Mouse (Mus musculus) liver, adult 2 months (tissue): ENCODE measurements at regions not wholly inside any gene's neighbourhood (a gene's known extent, or its start where the extent isn't known, plus 50 kb on each side); places are given as distances from the start of the nearest gene placed in this dataset.
A peak's percentile ranks its signal among the peaks of the same experiment; 100 is the strongest.
"Not testable (repeated sequence)": the region's sequence is repeated elsewhere in the genome, so short reads cannot be mapped to it uniquely, and the experiment has no call there.

Experiments
- DNase-seq: peaks from one replicate; pipeline ENCODE4 v3.0.0-alpha.2; 2011; ENCODE audit warnings: low read depth, low spot score; ENCODE audit errors: extremely low read depth
- H3K27ac ChIP-seq: fragments of 200-500 bp; replicated peaks from 2 replicates; pipeline ENCODE4 v1.5.1; 2012; ENCODE audit warnings: low read depth, mild to moderate bottlenecking, control low read depth, inconsistent platforms, low read length; ENCODE audit not compliant: insufficient read depth
- H3K27me3 ChIP-seq: fragments of 200-500 bp; 2 replicates; pipeline ENCODE4 v1.6.1; 2012; ENCODE audit warnings: mild to moderate bottlenecking, moderate library complexity, low read length, inconsistent platforms; ENCODE audit not compliant: control insufficient read depth, insufficient read depth
- H3K36me3 ChIP-seq: fragments of 200-500 bp; 2 replicates; pipeline ENCODE4 v1.6.1; 2012; ENCODE audit warnings: low read length, inconsistent platforms; ENCODE audit not compliant: control insufficient read depth, insufficient read depth
- H3K4me1 ChIP-seq: fragments of 200-500 bp; 2 replicates; pipeline ENCODE4 v1.6.1; 2011; ENCODE audit warnings: low read length; ENCODE audit not compliant: control insufficient read depth, insufficient read depth
- H3K4me3 ChIP-seq: fragments of 200-500 bp; 2 replicates; pipeline ENCODE4 v1.5.1; 2011; ENCODE audit warnings: low read depth, mild to moderate bottlenecking, control low read depth, low read length, moderate library complexity; ENCODE audit not compliant: insufficient read depth
- H3K79me2 ChIP-seq: fragments of 200-500 bp; 2 replicates; pipeline ENCODE4 v1.6.1; 2012; ENCODE audit warnings: inconsistent platforms, mild to moderate bottlenecking, low read length, moderate library complexity; ENCODE audit not compliant: control insufficient read depth, insufficient read depth
- H3K9ac ChIP-seq: fragments of 200-500 bp; 2 replicates; pipeline ENCODE4 v1.6.1; 2012; ENCODE audit warnings: low read depth, mild to moderate bottlenecking, control low read depth, inconsistent platforms, low read length
- CTCF ChIP-seq: fragments of 200-500 bp; IDR thresholded peaks from 2 replicates; pipeline ENCODE4 v1.5.1; 2011; ENCODE audit warnings: low read depth, low read length, control low read depth
- POLR2A ChIP-seq: fragments of 200-500 bp; IDR thresholded peaks from 2 replicates; pipeline ENCODE4 v1.6.1; 2011; ENCODE audit warnings: low read length, control low read depth; ENCODE audit not compliant: insufficient read depth; ENCODE audit errors: extremely low read depth
- WGBS: fragments of 180-500 bp; shearing (Covaris S2); methylation state at CpG from one replicate; pipeline ENCODE4 v1.1.7; 2018; 5-methylcytosine and 5-hydroxymethylcytosine counted together

- not testable (repeated sequence) for H3K79me2 ChIP-seq, DNase-seq, H3K27ac ChIP-seq, H3K36me3 ChIP-seq, H3K27me3 ChIP-seq, H3K4me3 ChIP-seq, H3K4me1 ChIP-seq, H3K9ac ChIP-seq
- WGBS: 55% methylated on average over 5 of the region's 5 CpGs
Observed at GRCm38 (mm10) chr14:112218476-112218875, 543.6 kb downstream of the Slitrk5 start.

DNA sequence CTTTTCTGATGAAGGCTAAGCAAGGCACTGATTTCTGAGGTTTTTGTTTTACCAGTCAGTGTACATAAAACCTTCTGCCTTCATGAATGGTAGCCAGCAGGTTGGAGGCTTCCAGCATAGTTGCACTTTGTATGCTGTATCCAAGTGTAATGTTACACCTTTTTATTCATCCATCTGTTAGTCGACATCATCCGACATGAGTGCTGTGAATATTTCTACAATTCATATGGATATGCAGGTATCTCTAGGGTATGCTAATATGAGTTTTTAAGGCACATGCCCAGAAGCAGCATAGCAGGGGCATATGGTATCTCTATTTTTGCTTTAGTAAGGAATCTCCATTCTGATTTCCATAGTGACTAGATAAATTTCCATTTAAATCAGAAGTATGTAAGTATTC lies 555.6 kb downstream of the Slitrk5 start:
- WGBS: 89% methylated on average over 2 of the region's 2 CpGs
- TF ChIP-seq POLR2A (no peak), CTCF (no peak)

DNA sequence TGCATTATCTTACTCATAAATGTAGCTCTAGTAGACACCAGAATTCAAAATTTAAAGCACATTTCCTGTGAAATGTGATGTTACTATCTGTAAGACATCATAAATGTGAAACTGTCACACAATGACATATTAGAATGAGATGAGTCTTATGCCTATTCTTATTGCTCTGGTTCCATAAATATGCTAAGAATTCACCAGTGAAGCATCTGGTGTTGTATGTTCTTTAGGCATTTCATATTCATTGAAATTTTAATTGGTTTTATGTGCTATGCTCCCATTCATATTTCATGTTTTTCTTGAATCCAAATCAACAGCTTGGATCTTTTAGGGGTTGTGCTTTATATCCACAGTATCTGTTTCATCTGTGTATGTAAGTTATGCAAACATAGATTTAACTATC lies 564.6 kb downstream of the Slitrk5 start:
- no peaks in the 10 kb centered on the region for H3K27me3 ChIP-seq
- no peak overlapping the region for H3K4me3 ChIP-seq
- TF ChIP-seq POLR2A (no peak), CTCF (no peak)
- DNase-seq: no peak
- no peak overlapping the region for H3K9ac ChIP-seq
- no peaks in the 10 kb centered on the region for H3K79me2 ChIP-seq
- H3K36me3 ChIP-seq: no peaks in the 10 kb centered on the region
- no peaks in the 10 kb centered on the region for H3K4me1 ChIP-seq
- H3K27ac ChIP-seq: no peak overlapping the region

More for the DNA sequence above, 555.6 kb downstream of the Slitrk5 start:
- Histone ChIP-seq H3K27ac (no peak overlapping the region), H3K4me3 (no peak overlapping the region), H3K36me3 (no peaks in the 10 kb centered on the region), H3K4me1 (no peaks in the 10 kb centered on the region), H3K27me3 (no peaks in the 10 kb centered on the region), H3K79me2 (no peaks in the 10 kb centered on the region), H3K9ac (no peak overlapping the region)
- no peak for DNase-seq

DNA sequence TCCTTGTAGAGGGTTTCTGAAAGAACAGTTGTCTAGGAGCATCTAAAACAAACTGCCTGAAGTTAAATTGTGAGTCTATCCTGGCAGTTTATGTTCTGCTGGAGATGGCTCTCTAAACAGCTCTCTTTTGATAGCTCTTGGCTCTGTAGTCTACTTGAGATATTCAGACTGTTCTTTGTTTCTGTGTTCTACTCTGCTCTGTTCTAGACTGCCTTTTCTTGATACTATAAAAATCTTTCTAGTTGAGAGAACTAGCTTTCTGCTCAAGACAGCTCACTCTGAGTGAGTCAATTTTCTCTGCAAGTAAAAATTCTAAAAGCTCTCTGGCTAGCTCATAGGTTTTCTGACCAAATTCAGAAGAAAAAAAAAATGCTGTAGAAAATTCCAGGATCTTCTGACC lies 573.3 kb downstream of the Slitrk5 start:
- H3K9ac ChIP-seq: no peak overlapping the region
- H3K36me3 ChIP-seq: no peaks in the 10 kb centered on the region
- H3K27me3 ChIP-seq: no peaks in the 10 kb centered on the region
- H3K4me3 ChIP-seq: no peak overlapping the region
- no peaks in the 10 kb centered on the region for H3K4me1 ChIP-seq
- H3K27ac ChIP-seq: no peak overlapping the region
- DNase-seq: no peak
- H3K79me2 ChIP-seq: no peaks in the 10 kb centered on the region
- no peak for TF ChIP-seq POLR2A
- no peak for TF ChIP-seq CTCF

DNA sequence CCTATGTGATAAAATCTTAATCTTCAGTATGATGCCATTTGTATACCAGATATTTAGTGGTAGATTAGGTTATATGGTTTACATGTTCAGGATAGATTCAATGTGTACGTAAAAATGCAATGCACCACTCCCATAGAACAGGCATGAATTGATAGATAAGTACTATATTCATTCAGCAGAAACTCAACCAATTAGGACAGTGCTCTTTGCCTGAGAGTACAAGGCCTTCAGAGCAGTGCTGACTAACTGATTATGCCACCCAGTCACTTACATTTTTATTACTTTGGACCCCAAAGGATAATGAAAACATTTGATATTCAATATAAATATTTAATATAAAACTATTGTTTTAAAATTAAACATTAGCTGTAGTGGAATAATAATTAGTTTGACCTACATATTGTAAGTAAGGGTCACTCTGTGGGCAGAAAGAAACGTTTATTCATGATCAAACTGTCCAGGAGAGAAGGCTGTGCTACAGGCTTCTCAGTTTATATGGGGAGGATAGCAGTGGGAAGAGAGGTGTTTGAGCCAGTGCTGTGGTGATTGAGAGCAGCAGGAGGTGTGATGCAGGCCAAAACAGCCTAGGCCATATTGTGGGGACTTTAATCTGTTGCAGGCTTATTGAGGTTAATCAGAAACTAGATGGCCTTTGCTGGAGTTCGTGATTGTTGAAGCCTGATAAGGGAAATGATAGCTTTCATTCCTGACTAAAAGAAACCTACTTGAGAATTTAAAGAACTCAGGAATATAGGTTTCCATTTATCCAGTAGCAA lies 623.3 kb downstream of the Slitrk5 start:
- Histone ChIP-seq H3K27me3 (no peaks in the 10 kb centered on the region), H3K79me2 (no peaks in the 10 kb centered on the region), H3K9ac (no peak overlapping the region), H3K36me3 (no peaks in the 10 kb centered on the region), H3K4me1 (no peaks in the 10 kb centered on the region), H3K4me3 (no peak overlapping the region), H3K27ac (no peak overlapping the region)
- DNase-seq: peak; percentile 41
- TF ChIP-seq CTCF (no peak), POLR2A (no peak)
- WGBS: 44% methylated on average over 3 of the region's 3 CpGs

- 75% methylated on average over 2 of the region's 2 CpGs for WGBS
- H3K4me3 ChIP-seq: no peak overlapping the region
- TF ChIP-seq POLR2A: no peak
- TF ChIP-seq CTCF: no peak
- no peaks in the 10 kb centered on the region for H3K36me3 ChIP-seq
- no peaks in the 10 kb centered on the region for H3K79me2 ChIP-seq
- H3K9ac ChIP-seq: no peak overlapping the region
- no peak for DNase-seq
- H3K27ac ChIP-seq: no peak overlapping the region
- H3K27me3 ChIP-seq: no peaks in the 10 kb centered on the region
- no peaks in the 10 kb centered on the region for H3K4me1 ChIP-seq
Observed at GRCm38 (mm10) chr14:112325602-112326001, 650.7 kb downstream of the Slitrk5 start.
